Mouse (Mus musculus): ENCODE measurements around the gene Commd8.
"Not testable (repeated sequence)": the region's sequence is repeated elsewhere in the genome, so short reads cannot be mapped to it uniquely, and the experiment has no call there.

Commd8 gene

DNA sequence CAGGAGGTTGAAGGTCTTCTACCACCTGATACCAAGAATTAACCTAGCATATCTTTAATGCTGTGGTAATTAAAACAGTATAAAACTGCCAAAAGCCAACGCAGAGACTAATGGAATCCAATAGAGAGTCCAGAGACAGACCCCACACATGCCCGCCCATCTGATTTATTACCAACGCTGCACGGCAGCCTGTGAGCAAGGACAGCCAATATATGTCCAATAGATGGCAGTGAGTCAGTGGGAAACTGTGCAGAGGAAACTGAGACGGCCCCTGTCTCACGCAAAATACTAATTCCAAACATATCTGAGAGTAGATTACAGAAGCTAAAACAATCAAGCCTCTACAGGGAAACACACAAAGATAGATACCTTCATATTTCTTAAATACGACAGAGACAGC, 3.6 kb downstream of the Commd8 start:
- no peak for DNase-seq

- no peak for DNase-seq
Measured at GRCm38 (mm10) chr5:72162855-72163254, 5.1 kb downstream of the Commd8 start.

DNA sequence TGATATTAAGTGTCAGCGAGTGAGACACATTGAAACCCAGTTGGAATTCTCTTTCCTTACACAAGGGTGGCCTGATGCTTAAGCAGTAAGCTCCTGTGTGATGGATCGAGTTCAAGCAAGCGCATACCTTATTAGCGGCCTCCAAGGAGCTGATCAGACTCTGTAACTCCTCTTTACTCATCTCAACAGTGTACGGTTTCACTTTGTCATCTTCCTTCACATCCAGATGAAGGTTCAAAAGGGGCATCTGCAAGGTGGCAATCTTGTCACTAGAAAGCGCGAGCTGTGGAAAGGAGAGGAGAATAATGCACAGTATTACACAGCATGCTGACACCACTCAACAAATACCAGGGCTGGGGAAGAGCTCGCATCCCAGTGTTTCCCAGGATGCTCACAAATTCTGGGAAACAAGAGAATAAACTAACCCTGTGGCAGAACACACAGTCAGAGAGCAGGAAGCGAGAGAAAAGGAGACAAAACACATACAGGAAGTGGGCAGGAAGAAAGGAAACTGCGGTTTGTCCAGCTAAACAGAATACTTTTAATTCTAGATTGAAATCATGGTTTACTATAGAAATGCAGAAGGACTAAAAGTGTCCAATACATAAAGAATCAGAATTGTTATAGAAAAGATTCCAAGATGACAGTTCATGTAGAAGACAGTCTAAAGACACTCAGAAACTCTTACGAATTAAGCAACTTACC, 7.1 kb downstream of the Commd8 start:
- no peak for DNase-seq

GRCm38 (mm10) chr5:72159537-72159936, 8.5 kb downstream of the Commd8 start:
- no peak for DNase-seq

- no peak for DNase-seq
Measured at GRCm38 (mm10) chr5:72158667-72159066, 9.3 kb downstream of the Commd8 start.

DNA sequence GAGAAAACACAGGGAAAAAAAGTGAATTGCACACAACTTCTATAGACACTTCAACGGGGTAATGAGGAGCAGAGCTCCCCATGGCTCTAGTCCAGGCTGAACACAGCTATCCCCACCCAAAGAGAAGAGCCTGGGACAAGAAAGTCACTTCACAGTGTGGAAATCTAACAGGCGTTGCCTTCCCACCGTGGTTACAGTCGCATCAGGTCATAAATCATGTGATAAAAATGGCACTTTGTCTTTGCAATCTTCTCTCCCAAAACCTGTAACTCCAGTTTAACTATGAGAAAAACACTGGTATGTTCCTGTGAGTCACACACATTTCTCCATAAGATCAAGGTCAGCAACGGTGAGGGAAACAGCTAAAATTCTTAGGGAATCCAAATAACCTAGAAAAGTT, 11.4 kb downstream of the Commd8 start:
- no peak for DNase-seq

DNA sequence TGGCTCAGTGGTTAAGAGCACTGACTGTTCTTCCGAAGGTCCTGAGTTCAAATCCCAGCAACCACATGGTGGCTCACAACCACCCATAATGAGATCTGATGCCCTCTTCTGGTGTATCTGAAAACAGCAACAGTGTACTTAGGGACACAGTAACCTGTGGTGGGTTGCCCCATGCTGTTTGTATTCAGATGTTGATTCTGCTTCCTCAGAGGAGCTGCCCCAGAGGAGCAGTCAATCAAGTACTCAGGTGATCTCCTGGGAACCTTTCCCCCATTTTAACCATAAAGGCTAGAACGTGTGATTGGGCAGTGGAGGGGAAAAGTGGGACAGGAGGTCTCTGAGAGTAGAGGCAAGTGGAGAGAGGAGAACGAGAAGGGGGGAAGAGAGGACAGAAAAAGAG, 12.3 kb downstream of the Commd8 start:
- not testable (repeated sequence) for DNase-seq

DNA sequence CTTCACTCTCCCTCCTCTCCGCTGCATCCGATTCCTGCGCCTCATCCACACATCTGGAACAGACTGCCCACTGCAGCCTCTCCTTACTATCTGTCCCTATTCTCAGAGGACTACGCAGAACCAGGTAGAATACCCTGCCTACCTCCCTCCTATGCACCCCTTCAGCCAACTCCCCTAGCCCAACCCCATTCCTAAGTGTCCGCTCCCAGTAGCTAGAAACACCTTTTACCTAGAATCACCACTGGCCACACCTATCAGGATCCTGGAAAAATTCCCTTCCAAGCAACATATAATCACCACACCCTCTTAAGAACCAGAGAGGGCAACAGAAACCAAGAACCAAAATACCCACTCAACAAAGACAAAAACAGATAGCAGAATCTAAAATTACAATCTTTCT, 17.1 kb downstream of the Commd8 start:
- no peak for DNase-seq

GRCm38 (mm10) chr5:72148679-72149078, 19.3 kb downstream of the Commd8 start:
- no peak for DNase-seq

DNA sequence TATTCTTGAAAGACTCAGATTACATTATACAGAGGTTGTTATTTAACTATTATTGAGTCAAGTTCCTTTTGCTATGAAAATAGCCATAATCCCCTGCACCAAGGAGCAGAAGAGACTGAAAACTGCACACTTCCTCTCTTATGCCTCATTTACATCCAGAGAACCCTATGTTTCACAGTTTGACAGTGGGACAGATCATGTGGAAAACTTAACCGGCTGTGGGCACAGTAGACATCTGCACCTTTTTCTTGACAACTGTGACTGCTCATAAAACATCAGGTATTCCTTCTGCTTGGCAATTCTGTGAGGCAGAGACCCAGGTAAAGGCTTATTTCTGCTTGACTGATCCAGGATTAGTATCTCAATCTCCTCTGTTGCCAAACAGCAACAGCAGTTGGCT, 28.4 kb downstream of the Commd8 start:
- DNase-seq: no peak

DNA sequence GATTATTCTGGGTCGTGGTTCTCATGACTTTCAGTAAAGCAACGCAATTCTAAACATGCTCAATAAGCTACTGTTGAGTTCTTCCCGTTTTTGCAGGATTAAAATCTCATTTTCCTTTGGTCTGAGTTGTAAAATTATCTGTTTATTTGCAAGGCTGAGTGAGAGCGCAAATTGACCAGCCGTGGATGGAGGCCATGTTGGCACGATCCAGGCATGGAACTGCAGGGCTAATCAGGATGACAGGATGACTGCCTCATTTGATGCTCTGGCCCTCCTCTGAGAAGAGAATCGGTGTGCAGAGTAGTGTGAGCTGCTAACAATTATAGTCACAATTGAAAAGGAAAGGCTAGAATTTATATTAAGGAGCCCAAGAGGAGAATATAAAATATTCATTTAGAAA, 29.7 kb downstream of the Commd8 start:
- DNase-seq: no peak

DNA sequence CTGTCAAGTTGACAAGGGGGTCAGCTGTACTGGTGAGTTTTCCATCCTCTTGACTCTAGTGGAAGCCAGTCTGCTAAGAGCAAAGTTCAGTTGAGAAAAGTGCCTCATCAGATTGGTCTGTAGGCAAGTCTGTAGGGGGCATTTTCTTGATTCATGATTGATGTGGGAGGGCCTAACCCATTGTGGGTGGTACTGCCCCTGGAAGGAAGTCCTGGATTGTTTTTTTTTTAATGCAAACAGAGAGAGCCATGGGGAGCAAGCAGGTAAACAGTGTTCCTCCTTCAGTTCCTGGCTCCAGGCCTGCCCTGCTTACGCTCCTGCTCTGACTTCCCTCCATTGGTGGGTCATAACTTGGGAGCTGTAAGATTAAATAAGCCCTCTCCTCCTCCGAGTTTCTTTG, 34.1 kb downstream of the Commd8 start:
- DNase-seq: no peak

DNA sequence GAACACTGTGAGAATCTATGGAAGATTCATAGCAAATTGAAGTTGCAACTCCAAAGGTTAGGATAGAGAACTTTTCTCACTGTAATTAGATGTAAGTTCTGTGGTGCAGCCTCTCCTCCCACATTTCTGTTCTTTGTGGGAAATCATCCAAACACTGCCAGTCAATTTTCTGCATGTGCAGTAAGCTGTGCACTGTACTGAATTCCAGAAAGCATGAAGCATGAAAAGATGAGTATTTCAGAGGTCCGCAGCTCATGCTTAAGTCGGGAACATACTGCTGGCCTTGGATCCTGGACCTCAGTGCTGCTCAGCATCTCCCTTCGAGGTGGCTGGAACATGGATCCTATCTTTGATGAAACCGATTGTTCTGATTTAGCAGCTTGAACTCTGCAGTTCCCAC, 41.3 kb downstream of the Commd8 start:
- DNase-seq: no peak

GRCm38 (mm10) chr5:72122414-72123037, 45.5 kb downstream of the Commd8 start:
- no peak for DNase-seq

All from cerebellum, postnatal 25 days (tissue).